Mouse (Mus musculus) layer of hippocampus, adult 8-10 months (tissue): ENCODE measurements around the gene St6galnac5. TPM values are rescaled to one million over a fixed set of nuclear protein-coding genes. Genes with fewer than 3 reads are reported as not detected.

Experiments
- DNase-seq, 2 experiments: peaks; one replicate each; pipeline ENCODE4 v3.0.0; 2022; ENCODE audit warnings: low spot score in 2 of 2
- total RNA-seq, 4 experiments: library from RNA; stranded (reverse); gene quantifications; 2 replicates each; pipeline ENCODE4 v1.2.4; 2022

The St6galnac5 gene
- total RNA-seq, 4 experiments from 2014 or later: 106 to 130 (median 121) TPM

GRCm38 (mm10) chr3:152913625-152914024 lies 68.4 kb downstream of the St6galnac5 start:
- DNase-seq: no peak

GRCm38 (mm10) chr3:152913150-152913549 lies 68.9 kb downstream of the St6galnac5 start:
- DNase-seq: no peak

- DNase-seq: no peak
Observed at GRCm38 (mm10) chr3:152912216-152913101, 69.6 kb downstream of the St6galnac5 start.

DNA sequence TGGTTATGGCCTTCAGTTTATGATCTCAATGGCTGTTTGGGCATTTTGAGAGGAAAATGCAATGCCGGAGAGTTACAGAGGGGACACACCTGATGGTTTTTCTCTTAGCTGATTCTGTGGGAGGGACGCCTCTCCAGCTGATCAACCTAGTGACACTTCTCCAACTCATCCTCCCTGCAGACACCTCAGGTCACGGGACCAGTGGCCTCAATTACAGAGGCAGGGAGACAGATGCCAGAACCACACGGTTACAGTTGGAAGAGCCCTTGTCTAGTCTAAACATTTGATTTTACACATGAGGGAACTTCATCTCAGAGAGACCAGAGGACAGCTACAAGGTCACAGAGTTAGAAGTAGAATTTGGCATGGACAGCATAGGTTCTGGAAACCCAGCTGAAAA lies 70.5 kb downstream of the St6galnac5 start:
- no peak for DNase-seq

- no peak for DNase-seq
Observed at GRCm38 (mm10) chr3:152907683-152908082, 74.4 kb downstream of the St6galnac5 start.

DNA sequence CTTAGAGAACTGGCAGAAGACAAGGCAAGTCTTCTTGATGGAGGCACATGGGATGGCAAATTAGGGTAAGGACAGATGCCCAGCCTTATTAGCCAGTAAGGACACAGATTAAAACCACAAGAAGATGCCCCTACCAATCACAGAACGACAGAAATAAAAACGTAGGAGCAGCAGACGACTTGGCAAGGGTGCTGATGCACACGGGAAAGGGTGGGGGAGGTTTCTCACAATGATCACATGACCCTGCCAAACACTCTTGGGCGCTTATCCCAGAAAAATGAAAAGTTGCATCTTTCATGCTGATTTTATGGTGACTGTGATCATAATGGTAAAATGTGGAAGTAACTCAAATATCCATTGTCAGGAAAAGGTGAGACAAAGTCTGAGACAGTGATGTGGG lies 75.0 kb downstream of the St6galnac5 start:
- peak in 1 of 2 experiments; percentile 47 for DNase-seq

DNA sequence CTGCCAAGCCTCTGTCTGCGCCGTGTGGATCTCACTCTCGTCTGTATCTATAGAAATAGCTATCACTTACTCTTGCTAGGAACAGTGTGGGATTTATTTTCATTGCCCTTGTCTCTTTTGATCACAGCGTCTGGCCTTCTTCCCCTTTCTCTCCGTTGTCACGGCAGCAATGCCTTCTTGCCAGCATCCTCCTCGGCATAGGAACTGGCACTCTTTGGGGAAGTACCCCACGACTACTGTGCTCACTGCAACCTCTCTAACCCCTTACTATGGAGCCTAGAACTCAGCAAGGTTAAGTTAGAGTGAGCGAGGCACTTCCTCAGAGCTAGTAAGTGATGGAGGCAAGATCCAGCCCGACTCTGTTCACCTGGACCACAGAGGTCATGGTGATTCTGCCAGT lies 76.2 kb downstream of the St6galnac5 start:
- DNase-seq: no peak

GRCm38 (mm10) chr3:152905026-152905425 lies 77.0 kb downstream of the St6galnac5 start:
- no peak for DNase-seq

DNA sequence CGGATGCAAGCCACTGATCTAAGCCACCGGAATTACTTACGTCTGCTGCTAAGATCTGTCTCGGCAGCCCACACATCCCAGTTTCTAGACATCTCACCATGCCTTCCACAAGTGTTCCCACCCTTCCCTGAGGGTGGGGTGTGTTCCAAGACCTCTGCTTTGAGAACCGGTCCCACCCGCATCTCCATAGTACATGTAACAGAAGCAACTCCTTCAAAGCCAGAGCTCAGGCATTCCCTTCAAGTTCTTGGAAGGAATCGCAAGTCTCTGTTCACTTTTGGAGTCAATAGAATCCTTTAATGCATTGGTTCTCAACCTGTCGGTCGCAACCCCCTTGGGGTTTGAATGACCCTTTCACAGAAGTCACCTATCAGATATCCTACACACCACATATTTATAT lies 83.1 kb downstream of the St6galnac5 start:
- no peak for DNase-seq

DNA sequence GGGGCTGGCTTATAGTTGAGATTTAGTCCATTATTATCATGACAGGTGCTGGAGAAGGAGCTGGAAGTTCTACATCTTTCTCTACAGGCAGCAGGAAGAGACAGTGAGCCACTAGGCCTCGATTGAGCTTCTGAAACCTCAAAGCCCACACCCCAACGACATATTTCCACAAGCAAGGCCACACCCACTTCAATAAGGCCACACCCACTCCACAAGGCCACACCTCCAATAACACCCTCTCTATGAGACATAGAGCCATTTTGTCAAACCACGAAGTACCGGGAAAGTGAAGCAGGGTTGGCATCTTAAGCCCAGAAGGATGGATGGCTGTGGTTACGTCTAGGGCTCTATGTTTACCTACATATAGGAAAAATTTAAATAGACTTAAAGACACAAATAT lies 84.8 kb downstream of the St6galnac5 start:
- DNase-seq: no peak

- DNase-seq: no peak
Observed at GRCm38 (mm10) chr3:152896111-152896510, 85.9 kb downstream of the St6galnac5 start.

GRCm38 (mm10) chr3:152894935-152895334 lies 87.1 kb downstream of the St6galnac5 start:
- DNase-seq: no peak

DNA sequence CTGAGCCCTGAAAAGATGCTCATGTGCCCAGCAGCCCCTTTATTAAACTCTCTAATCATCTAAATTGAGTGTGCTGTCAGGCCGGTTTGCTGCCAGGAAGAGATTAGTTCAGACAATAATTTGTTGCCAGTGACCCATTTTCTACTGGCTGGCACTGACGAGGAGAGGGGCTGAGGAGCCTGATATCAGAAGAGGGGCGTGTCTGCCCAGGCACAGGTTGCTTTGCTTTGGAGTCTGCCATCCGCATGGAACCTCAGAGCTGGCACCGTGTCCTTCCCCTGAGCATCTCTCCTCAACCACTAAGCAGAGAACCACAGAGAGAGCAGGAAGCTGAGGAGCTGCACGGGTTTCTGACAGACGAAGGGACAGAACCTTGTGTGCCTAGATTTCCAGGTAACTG lies 93.9 kb downstream of the St6galnac5 start:
- no peak for DNase-seq

DNA sequence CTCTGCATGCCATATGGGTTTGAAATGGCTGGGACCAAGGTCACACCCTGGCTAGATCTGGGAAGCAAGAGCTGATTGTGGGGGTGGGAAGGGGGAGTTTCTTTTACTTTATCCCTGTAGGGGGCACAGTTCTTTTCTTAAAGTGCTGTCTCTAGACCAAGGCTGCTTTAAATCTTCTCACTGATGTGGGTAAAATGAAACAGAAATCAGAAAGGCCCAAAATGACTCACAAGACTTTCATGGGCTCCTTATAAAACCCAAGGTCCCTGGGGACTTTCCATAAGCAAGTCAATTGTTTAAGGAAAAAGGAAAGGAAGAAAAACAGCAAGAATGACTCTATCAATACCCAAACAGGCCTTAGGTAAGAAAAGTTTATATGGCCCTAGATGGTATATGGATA lies 95.3 kb downstream of the St6galnac5 start:
- DNase-seq: no peak

DNA sequence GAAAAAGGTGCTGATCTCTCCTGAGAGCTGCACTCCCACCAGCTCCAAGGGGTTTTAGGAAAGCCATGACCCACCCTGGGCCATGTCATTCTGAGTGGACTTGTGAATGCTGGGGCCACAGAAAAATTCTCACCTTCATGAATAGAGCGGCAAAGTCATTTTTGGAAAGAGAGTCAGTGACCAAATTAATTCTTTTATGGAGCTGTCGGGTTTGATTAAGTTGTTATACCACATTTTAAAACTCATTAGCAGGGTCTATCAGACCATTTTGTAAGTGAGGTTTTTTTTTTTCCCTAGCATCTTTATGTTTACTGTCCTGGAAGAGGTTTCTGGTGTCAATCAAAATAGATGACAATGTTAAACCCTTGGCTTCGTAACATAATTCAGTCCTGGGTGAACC lies 98.5 kb downstream of the St6galnac5 start:
- DNase-seq: no peak

DNA sequence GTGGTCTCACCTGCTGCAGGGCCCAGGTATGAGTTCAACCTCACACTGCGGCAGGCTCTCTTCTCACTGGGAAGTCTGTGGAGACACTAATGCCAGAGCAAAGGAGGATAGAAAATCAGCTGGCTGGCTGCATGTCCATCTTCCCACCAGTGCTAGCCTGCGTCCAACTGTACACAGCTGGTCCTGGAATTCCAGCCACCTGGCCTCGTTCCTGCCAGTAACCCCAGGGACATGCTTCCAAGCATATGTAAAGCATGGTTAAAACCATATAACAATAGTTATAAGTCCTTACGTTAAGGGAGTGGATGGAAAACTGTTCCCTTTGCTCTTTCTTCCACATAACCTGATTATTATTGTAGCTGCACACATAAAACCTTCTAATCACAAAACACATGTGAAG lies 100.3 kb downstream of the St6galnac5 start:
- no peak for DNase-seq

DNA sequence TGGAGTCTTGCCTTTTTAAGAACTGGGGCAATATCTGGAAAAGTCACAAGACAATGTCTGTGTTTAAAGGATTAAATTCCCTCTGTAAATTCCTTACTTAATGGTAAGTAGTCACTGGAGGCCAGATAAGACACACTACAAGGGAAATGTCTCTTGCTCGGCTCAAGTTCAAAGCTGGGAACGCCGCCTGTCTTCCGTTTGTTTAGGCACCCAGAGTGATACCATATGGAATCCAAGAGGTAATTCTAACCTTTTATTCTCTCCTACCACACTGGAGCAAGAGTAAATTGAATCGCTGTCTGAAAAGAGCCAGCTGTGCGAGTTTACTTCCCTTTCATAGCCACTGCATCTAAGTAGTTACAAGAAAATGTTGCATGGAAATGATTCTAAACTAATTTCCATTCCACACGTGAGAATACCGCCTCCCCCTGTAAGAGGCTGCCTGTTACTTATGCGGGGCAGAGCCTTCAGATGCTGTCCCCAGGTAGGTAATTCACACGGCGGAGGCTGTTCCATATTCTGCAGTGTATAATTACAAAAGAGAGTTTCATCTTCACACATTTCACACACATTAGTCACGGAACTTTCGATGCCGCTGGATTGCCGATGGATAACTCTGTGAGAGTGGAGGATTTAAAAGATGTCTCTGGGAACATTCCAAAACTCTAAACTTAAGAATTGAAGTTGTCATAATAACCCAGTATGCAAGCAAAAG lies 101.8 kb downstream of the St6galnac5 start:
- no peak for DNase-seq

GRCm38 (mm10) chr3:152875723-152876290 lies 106.2 kb downstream of the St6galnac5 start:
- no peak for DNase-seq

- no peak for DNase-seq
Observed at GRCm38 (mm10) chr3:152874431-152875355, 107.4 kb downstream of the St6galnac5 start.

- DNase-seq: no peak
Observed at GRCm38 (mm10) chr3:152872596-152872995, 109.5 kb downstream of the St6galnac5 start.

DNA sequence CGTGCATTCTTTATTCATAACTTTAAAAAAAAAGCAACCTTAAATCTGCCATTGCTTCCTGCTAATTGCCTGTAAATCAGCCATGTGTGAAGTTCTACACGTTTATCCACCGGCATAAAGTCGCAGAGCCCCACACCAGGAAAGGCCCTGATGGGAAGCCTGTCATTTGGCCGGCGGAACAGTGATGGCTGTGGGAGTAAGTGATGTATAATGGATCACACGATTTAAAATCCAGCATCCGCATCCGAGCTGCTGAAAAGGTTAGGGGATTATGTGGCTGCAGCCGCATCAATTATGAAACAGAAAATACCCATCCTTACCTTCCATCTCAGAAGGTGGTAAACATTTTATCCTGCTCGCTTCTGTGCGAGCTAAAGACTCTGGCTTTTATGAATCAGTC lies 110.0 kb downstream of the St6galnac5 start:
- no peak for DNase-seq
